Mouse (Mus musculus): ENCODE data around the gene Cfap97. TPM values are rescaled to one million over a fixed set of nuclear protein-coding genes. Genes with fewer than 3 reads are reported as not detected.

Cfap97 gene
- polyA plus RNA-seq, 1 experiment from 2014 or later: 22.0 TPM

DNA sequence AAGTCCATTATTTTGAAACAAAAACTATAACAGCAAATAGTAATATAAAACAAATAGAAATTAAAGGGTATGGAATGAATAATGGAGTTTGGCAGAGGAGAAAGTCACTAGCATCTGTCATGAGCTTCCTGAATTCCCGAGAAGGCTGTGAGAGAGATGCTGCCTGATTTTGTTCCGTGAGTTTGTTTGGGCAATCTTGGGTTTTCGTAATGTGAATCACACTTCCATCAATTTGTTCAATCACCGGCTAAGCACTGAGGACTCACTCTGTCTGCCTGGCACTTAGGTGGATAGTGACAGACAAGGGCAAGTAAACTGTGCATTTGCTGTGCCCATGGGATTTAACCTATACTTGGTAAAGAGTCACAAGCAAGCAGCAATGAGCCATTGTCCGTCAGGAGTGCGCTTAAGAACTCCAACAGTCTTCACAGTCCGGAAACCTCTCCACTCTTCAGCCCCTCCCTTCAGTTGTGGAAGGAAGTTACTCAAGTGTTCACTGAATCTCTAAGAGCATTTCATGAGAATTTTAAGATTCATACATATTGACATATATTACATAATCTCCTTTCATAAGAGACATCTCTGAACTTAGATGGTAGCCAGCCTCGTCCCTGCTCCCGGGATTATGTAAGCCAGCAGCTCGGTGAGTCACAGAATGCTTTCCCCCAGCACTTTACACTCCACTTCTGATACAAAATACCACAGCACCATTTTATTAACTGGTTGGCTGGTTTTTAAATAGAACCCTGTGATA is 13.6 kb upstream of the Cfap97 start:
- DNase-seq (ENCODE audit: low read depth, low spot score) (no peak), ATAC-seq (peak; percentile 67)
- ChIA-PET CTCF (interaction anchor here (2.0 kb wide), 1 partner anchor 13 kb away, joined by 6 read pairs; no protein-coding TSS in a partner anchor), POLR2A (no interaction called here)
- TF ChIP-seq CTCF (IDR thresholded peaks at IDR 0.05): no peak
- in situ Hi-C loops (cut with MboI; ENCODE audit: low pct_unique_long_range_greater_than_20kb): no loop called here
- no peaks in the 10 kb centered on the region for H3K27me3 ChIP-seq

DNA sequence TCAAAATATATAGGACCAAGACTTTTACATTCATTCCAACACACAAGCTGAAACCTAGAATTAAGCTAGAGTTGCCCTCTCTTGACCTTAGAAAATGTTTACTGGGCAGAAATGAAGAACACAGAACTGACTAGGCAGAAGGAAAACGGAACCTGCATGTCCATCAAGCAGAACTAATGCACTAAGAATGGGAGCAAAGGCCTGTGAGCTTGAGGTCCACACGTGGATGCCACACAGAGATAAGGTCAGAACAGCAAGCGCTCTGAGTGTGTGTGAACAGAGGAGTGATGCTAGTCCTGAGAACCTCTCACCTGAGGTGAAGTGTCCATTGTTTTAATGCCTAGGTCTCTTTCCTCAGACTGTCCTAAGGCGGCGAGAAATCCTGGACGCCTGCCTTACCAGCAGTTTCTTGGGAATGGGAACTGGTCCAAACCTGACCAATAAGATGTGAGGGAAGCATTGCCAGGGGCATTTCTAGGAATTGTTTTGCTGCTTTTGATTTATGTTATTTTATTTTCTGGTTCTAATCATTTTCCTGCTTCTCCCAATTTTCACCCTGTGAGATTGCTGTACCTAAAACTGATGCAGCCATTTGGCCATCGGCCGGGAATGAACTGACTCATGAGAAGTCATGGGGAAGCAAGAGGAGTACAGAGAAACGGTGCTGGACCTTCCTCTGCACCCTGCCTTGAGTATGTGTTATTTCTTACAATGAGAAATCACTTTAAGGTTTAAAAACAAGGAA is 11.0 kb upstream of the Cfap97 start:
- POLR2A ChIA-PET: no interaction called here
- no peak for ATAC-seq
- TF ChIP-seq CTCF (IDR thresholded peaks at IDR 0.05): no peak
- DNase-seq (ENCODE audit: low read depth, low spot score): no peak
- in situ Hi-C loops (cut with MboI; ENCODE audit: low pct_unique_long_range_greater_than_20kb): no loop called here
- no peaks in the 10 kb centered on the region for H3K27me3 ChIP-seq
- CTCF ChIA-PET: no interaction called here

DNA sequence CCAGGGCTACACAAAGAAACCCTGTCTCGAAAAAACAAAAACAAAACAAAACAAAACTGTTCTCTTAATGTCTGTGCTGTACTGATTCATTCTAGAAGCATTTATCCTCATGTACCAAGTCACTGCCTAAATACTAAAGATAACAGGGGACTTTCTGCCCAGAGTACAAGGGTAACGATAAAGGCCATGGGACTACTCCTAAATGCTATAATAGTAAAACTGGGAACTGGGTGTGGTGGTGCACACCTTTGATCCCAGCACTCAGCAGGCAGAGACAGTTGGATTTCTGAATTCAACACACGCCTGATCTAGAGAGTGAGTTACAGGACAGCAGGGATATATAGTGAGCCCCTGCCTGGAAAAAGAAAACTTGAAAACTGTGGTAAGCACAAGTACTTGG is 9.9 kb upstream of the Cfap97 start:
- no peak for TF ChIP-seq CTCF (IDR thresholded peaks at IDR 0.05)
- ChIA-PET CTCF (no interaction called here), POLR2A (no interaction called here)
- in situ Hi-C loops (cut with MboI; ENCODE audit: low pct_unique_long_range_greater_than_20kb): no loop called here
- DNase-seq (ENCODE audit: low read depth, low spot score) (no peak), ATAC-seq (no peak)
- H3K27me3 ChIP-seq: no peaks in the 10 kb centered on the region

DNA sequence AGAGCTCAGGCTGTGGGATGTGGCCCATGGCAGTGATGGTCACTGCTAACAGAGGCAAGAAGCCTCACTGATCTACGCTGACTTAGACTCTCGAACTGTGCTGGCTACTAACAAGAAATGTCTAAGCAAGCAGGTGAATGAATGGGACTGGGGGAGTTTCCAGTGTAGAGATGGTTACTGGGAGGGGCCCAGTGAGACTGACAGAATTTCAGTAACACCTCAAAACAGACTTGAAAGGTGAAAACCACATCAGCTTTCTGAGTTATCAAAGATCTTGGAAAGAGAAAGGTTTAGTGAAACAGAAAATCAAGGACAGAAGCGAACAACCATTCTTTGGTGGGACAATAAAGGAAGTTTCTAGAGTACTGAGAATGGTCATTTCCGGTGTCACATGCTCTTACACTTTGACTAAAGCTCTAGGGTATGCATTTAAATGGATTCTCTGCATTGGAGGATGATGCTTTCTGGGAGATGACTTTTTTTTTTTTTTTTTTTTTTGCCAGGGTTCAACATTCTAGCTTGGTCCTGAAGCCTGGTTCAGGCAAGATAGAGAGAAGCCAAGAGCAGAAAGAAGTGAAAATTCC is 9.0 kb upstream of the Cfap97 start:
- TF ChIP-seq CTCF (IDR thresholded peaks at IDR 0.05): no peak
- in situ Hi-C loops (cut with MboI; ENCODE audit: low pct_unique_long_range_greater_than_20kb): no loop called here
- CTCF ChIA-PET: interaction anchor here (1.0 to 1.4 kb wide), 2 partner anchors 10 to 34 kb away, joined by 3 to 4 read pairs; no protein-coding TSS in a partner anchor
- no peak for ATAC-seq
- POLR2A ChIA-PET: no interaction called here
- no peaks in the 10 kb centered on the region for H3K27me3 ChIP-seq
- DNase-seq (ENCODE audit: low read depth, low spot score): no peak

DNA sequence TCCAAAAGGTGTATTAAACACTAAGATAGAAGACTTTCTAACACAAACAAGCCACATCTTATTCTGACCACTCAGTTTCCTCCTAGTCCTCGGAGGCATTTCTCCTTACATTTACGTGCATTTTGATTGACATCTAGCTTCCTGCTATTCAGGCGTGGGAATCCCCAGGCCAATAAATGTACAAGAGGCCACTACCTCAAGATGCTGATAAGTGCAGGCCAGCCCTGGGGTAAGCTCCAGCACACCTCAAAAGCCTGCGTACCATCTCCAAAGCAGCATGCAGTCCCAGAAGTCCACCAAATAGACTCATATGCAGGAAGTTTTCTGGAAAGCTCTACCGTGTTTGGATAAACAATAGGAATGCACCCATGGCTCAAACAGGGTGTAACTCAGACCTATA is 8.1 kb upstream of the Cfap97 start:
- CTCF ChIA-PET: interaction anchor here (1.0 to 1.4 kb wide), 2 partner anchors 10 to 35 kb away, joined by 3 to 4 read pairs; no protein-coding TSS in a partner anchor

DNA sequence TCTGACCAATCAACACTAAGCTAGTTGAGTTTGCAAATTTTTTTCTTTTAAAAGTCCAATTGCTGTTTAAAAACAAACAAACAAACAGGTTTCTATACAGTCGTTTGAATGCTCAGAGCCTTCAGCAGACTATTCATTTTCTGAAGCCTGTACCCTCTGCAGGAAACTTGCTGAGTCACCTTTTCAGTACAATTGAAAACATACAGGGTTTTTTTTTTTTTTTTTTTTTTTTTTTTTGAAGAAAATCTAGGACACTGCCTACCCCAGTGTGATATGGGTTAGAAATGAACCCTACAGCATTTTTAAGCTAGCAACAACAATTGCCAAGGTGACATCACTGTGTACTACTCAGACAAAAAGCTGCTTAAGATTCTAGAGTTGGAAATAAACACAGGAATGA is 7.6 kb upstream of the Cfap97 start:
- TF ChIP-seq CTCF (IDR thresholded peaks at IDR 0.05): no peak
- no peaks in the 10 kb centered on the region for H3K27me3 ChIP-seq
- in situ Hi-C loops (cut with MboI; ENCODE audit: low pct_unique_long_range_greater_than_20kb): no loop called here
- ChIA-PET POLR2A (no interaction called here), CTCF (no interaction called here)
- DNase-seq (ENCODE audit: low read depth, low spot score) (no peak), ATAC-seq (no peak)

More for the DNA sequence above, 8.1 kb upstream of the Cfap97 start:
- TF ChIP-seq CTCF (IDR thresholded peaks at IDR 0.05): no peak
- H3K27me3 ChIP-seq: no peaks in the 10 kb centered on the region
- in situ Hi-C loops (cut with MboI; ENCODE audit: low pct_unique_long_range_greater_than_20kb): no loop called here
- DNase-seq (ENCODE audit: low read depth, low spot score) (no peak), ATAC-seq (no peak)
- POLR2A ChIA-PET: no interaction called here

DNA sequence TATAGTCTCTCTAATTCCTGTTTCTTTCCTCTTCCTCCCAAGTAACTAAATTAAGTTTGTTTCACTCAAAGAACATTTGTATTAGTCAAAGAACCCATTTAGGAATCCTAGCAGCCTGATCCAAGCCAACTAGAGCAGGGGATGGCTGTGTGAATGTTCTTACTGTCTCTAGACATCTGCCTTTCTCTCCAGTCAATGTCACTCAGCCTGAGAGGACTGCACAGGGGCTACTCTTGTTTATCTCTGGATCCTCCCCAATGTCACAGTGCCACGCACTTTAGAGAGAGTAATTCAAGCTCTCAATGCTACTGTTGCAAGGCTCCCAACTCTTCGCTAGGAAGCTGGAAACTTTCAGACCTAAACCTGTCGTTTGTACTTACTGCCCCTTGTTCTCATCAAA is 5.4 kb upstream of the Cfap97 start:
- in situ Hi-C loops (cut with MboI; ENCODE audit: low pct_unique_long_range_greater_than_20kb): no loop called here
- ATAC-seq (no peak), DNase-seq (ENCODE audit: low read depth, low spot score) (no peak)
- no peak for TF ChIP-seq CTCF (IDR thresholded peaks at IDR 0.05)
- H3K27me3 ChIP-seq: no peaks in the 10 kb centered on the region
- CTCF ChIA-PET: interaction anchor here (0.7 to 1.4 kb wide), 3 partner anchors 10 to 14 kb away, joined by 3 read pairs; no protein-coding TSS in a partner anchor
- POLR2A ChIA-PET: no interaction called here

DNA sequence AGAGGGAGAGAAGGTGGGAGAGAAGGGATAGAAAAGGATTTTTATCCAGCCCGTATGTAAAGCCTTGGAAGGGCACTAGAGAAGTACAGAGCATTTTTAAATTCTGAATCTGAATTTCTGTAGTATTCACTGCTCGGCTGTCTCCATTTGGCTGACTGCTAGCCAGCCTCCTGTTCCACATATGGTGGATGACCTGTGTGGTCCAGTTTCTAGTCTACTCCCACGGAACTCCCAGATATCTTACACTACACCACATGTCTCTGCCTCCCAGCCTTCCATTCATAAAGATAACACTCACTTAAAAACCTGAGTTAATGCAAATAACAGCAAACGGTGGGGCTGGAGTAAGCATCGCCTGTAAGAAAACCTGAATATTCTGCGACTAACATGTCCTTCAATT is 2.3 kb upstream of the Cfap97 start:
- ChIA-PET CTCF (no interaction called here), POLR2A (no interaction called here)
- no peaks in the 10 kb centered on the region for H3K27me3 ChIP-seq
- in situ Hi-C loops (cut with MboI; ENCODE audit: low pct_unique_long_range_greater_than_20kb): no loop called here
- ATAC-seq (no peak), DNase-seq (ENCODE audit: low read depth, low spot score) (no peak)
- no peak for TF ChIP-seq CTCF (IDR thresholded peaks at IDR 0.05)

DNA sequence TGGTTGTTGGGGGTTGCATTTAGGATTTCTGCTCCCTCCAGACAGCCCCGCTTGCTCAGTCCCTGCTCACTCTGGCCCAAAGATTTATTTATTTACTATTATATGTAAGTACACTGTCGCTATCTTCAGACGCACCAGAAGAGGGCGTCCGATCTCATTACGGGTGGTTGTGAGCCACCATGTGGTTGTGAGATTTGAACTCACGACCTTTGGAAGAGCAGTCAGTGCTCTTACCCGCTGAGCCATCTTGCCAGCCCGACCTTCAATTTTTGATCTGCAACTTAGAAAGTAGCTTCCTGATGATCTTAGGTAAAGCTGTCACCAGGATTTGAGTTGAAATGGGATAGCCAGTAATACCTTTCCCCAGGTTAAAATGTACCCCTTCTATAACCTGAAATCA is 1.8 kb upstream of the Cfap97 start:
- no peaks in the 10 kb centered on the region for H3K27me3 ChIP-seq
- peak; percentile 51 for TF ChIP-seq CTCF (IDR thresholded peaks at IDR 0.05)
- CTCF ChIA-PET: no interaction called here
- DNase-seq (ENCODE audit: low read depth, low spot score) (no peak), ATAC-seq (no peak)
- POLR2A ChIA-PET: no interaction called here
- in situ Hi-C loops (cut with MboI; ENCODE audit: low pct_unique_long_range_greater_than_20kb): no loop called here

DNA sequence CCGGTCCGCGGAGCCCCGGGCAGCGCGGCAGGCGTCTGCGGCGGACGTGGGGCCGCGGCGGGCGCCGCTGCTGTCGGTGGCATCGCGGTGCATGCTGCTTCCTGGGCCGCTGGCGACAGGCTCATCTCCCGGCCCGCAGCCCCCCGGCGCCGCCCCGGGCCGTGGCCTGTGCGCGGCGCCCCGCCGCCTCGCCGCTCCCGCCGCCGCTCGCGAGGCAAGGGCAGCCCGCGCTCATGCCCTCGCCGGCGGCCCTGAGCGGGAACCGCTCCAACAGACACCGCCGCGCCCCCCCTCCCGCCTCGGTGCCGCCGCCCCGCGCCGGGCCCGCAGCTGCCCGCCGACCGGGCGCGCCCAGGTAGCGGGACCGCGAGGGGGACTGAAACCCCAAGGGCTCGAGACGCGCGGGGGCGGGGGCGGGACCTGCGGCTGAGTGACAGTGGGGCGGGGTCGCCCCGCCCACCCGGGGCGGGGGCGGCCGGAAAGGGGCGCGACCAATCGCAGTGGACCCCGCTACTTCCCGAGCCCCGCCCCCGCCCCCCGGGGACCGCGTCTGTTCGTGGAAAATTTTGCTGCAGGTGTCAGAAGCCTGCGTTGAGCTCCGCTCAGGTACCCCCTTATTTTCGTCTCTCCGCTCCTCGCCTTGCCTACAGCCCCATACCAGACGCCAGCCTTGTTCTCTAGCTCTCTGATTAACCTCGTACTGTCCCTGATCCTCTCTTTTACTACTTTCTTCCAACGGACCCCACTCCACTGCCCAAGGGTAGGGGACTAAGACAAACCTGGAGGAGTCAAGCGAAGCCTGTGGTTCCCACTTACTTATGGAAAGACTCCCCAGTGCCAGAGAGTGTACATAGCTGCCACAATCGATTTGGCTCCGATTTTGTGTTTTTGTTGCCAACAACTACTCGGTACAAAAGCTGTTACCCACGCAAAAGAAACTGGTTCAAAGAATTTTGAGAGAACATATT is 777 bp downstream of the Cfap97 start, which contains the start of gene Snx25:
TSS of gene Snx25 (minus strand) at position 96 of the 968 bp plus-strand sequence.
- DNase-seq (ENCODE audit: low read depth, low spot score) (no peak), ATAC-seq (peak; percentile 75)
- POLR2A ChIA-PET: interaction anchor here (0.7 to 2.2 kb wide), 2 partner anchors 11 to 153 kb away, joined by 3 to 12 read pairs; partner anchors contain the start of gene Lrp2bp
- in situ Hi-C loops (cut with MboI; ENCODE audit: low pct_unique_long_range_greater_than_20kb): no loop called here
- CTCF ChIA-PET: interaction anchor here (1.0 to 1.1 kb wide), 2 partner anchors 9 to 10 kb away, joined by 4 read pairs; no protein-coding TSS in a partner anchor
- H3K27me3 ChIP-seq: no peaks in the 10 kb centered on the region
- no peak for TF ChIP-seq CTCF (IDR thresholded peaks at IDR 0.05)
